Mouse (Mus musculus) CH12.LX (cell line): ENCODE data around the gene Nppc. TPM values are rescaled to one million over a fixed set of nuclear protein-coding genes. Genes with fewer than 3 reads are reported as not detected.
A peak's percentile ranks its signal among the peaks of the same experiment; 100 is the strongest.

Experiments used
- DNase-seq: peaks from one replicate; pipeline ENCODE4 v3.0.0-alpha.2; 2013; ENCODE audit errors: extremely low read depth
- H3K27ac ChIP-seq: 2 replicates; pipeline ENCODE4 v1.5.1; 2012; ENCODE audit warnings: low read depth, mild to moderate bottlenecking, control low read depth, moderate library complexity; ENCODE audit not compliant: insufficient read depth
- H3K27me3 ChIP-seq: replicated peaks from 2 replicates; pipeline ENCODE3; 2012; ENCODE audit warnings: inconsistent platforms
- H3K36me3 ChIP-seq, 2 experiments: replicated peaks in 1 of 2; 2 replicates each; pipeline versions ENCODE3 to v1.6.1; 2012; ENCODE audit warnings: inconsistent platforms in 1 of 2, low read length in 1 of 2, mild to moderate bottlenecking in 1 of 2, mixed read lengths in 1 of 2, moderate library complexity in 1 of 2; ENCODE audit not compliant: control insufficient read depth in 1 of 2, insufficient read depth in 1 of 2
- H3K4me1 ChIP-seq, 2 experiments: 2 replicates each; pipeline ENCODE4 v1.6.1; 2012; ENCODE audit warnings: inconsistent platforms in 1 of 2, moderate library complexity in 1 of 2; ENCODE audit not compliant: insufficient read depth in 2 of 2, control insufficient read depth in 1 of 2
- H3K4me2 ChIP-seq: 2 replicates; pipeline ENCODE4 v1.6.1; 2012; ENCODE audit warnings: low read depth, mild to moderate bottlenecking, control low read depth; ENCODE audit not compliant: poor library complexity, insufficient read depth, severe bottlenecking
- H3K4me3 ChIP-seq, 3 experiments: fragments of 150-350 bp in 1 of 3; sonication (generic) in 1 of 3; replicated peaks in 1 of 3; 2 replicates each; pipeline versions ENCODE3 to v1.5.1; 2011 to 2012; ENCODE audit warnings: low read depth in 2 of 3, low read length in 2 of 3, mild to moderate bottlenecking in 2 of 3, moderate library complexity in 2 of 3, control low read depth in 1 of 3, improper control_type of control experiment in 1 of 3, inconsistent platforms in 1 of 3, mixed read lengths in 1 of 3; ENCODE audit not compliant: poor library complexity in 1 of 3
- H3K79me2 ChIP-seq: replicated peaks from 2 replicates; pipeline ENCODE4 v1.6.1; 2012; ENCODE audit warnings: mild to moderate bottlenecking, moderate library complexity; ENCODE audit not compliant: control insufficient read depth, poor library complexity, insufficient read depth, severe bottlenecking; ENCODE audit errors: extremely low read depth
- H3K9ac ChIP-seq: 2 replicates; pipeline ENCODE4 v1.6.1; 2012; ENCODE audit warnings: low read depth, mild to moderate bottlenecking, control low read depth, moderate library complexity; ENCODE audit not compliant: insufficient read depth
- H3K9me3 ChIP-seq: replicated peaks from 2 replicates; pipeline ENCODE3; 2012; ENCODE audit warnings: low read length, inconsistent platforms, mixed read lengths
- CHD1 ChIP-seq: IDR thresholded peaks from 2 replicates; pipeline ENCODE4 v1.6.1; 2012; ENCODE audit warnings: low read depth, low read length, improper control_type of control experiment, inconsistent platforms
- CHD2 ChIP-seq: IDR thresholded peaks from 2 replicates; pipeline ENCODE4 v1.6.1; 2011; ENCODE audit warnings: low read length, improper control_type of control experiment
- CTCF ChIP-seq, 2 experiments: IDR thresholded peaks in 1 of 2; conservative IDR thresholded peaks in 1 of 2; 2 replicates each; pipeline ENCODE4 v1.5.1; 2011 to 2012; ENCODE audit warnings: low read depth in 2 of 2, low read length in 2 of 2, improper control_type of control experiment in 1 of 2, inconsistent platforms in 1 of 2, mild to moderate bottlenecking in 1 of 2, moderate library complexity in 1 of 2
- KAT2A ChIP-seq: IDR thresholded peaks from 2 replicates; pipeline ENCODE4 v1.6.1; 2012; ENCODE audit warnings: low read length, improper control_type of control experiment, inconsistent platforms; ENCODE audit not compliant: insufficient replicate concordance
- MAFK ChIP-seq: IDR thresholded peaks from 2 replicates; pipeline ENCODE4 v1.6.1; 2011; ENCODE audit warnings: low read length, improper control_type of control experiment; ENCODE audit not compliant: insufficient replicate concordance
- MYC ChIP-seq: IDR thresholded peaks from 2 replicates; pipeline ENCODE4 v1.6.1; 2011; ENCODE audit warnings: low read depth, mild to moderate bottlenecking, improper control_type of control experiment, low read length
- NELFE ChIP-seq: IDR thresholded peaks from 2 replicates; pipeline ENCODE4 v1.6.1; 2011; ENCODE audit warnings: low read depth, low read length, improper control_type of control experiment
- PAX5 ChIP-seq: IDR thresholded peaks from 2 replicates; pipeline ENCODE4 v1.6.1; 2012; ENCODE audit warnings: low read length, inconsistent platforms, mixed read lengths
- POLR2A ChIP-seq: IDR thresholded peaks from 2 replicates; pipeline ENCODE4 v1.6.1; 2011; ENCODE audit warnings: low read depth, mild to moderate bottlenecking, improper control_type of control experiment, low read length
- RAD21 ChIP-seq: IDR thresholded peaks from 2 replicates; pipeline ENCODE4 v1.6.1; 2011; ENCODE audit warnings: low read depth, mild to moderate bottlenecking, low read length, improper control_type of control experiment, moderate library complexity
- SIN3A ChIP-seq: IDR thresholded peaks from 2 replicates; pipeline ENCODE4 v1.6.1; 2012; ENCODE audit warnings: low read length, improper control_type of control experiment, inconsistent platforms
- SMC3 ChIP-seq: IDR thresholded peaks from 2 replicates; pipeline ENCODE4 v1.6.1; 2011; ENCODE audit warnings: low read depth, low read length, improper control_type of control experiment
- TBP ChIP-seq: conservative IDR thresholded peaks from 2 replicates; pipeline ENCODE4 v1.6.1; 2011; ENCODE audit warnings: low read depth, low read length, improper control_type of control experiment
- TCF12 ChIP-seq: IDR thresholded peaks from 2 replicates; pipeline ENCODE4 v1.6.1; 2014; ENCODE audit warnings: low read depth, mild to moderate bottlenecking, inconsistent platforms, low read length, improper control_type of control experiment
- USF1 ChIP-seq: IDR thresholded peaks from 2 replicates; pipeline ENCODE4 v1.6.1; 2014; ENCODE audit warnings: low read depth, mild to moderate bottlenecking, inconsistent platforms, low read length, improper control_type of control experiment
- ZC3H11A ChIP-seq: IDR thresholded peaks from 2 replicates; pipeline ENCODE4 v1.6.1; 2012; ENCODE audit warnings: low read depth, mild to moderate bottlenecking, inconsistent platforms, low read length, improper control_type of control experiment
- ZKSCAN1 ChIP-seq: IDR thresholded peaks from 2 replicates; pipeline ENCODE4 v1.6.1; 2012; ENCODE audit warnings: low read depth, inconsistent platforms, low read length, improper control_type of control experiment, borderline replicate concordance
- dilution Hi-C: fragments of 300-500 bp; cut with MboI; formaldehyde crosslinking; loops from 2 replicates; pipeline ENCODE4 v1.14.3; 2020; ENCODE audit warnings: low sequenced_read_pairs; ENCODE audit not compliant: extremely low pct_unique_long_range_greater_than_20kb, extremely low pct_ligation_motif_present
- in situ Hi-C: fragments of 300-500 bp; cut with MboI; formaldehyde crosslinking; loops from 3 replicates; pipeline ENCODE4 v1.14.3; 2019; ENCODE audit warnings: low sequenced_read_pairs, low pct_ligation_motif_present, low pct_unique_long_range_greater_than_20kb, mixed read lengths
- polyA plus RNA-seq: library from polyadenylated mRNA; unstranded; fragments of >175 nt; gene quantifications from 2 replicates; pipeline ENCODE4 v1.2.1, GENCODE M21; 2012; ENCODE audit warnings: low read depth; ENCODE audit not compliant: insufficient read length
- total RNA-seq, 2 experiments: library from RNA; depleted of rRNA; stranded (reverse); fragments of 300-350 nt in 1 of 2; fragments of >200 nt in 1 of 2; gene quantifications; 2 replicates each; pipeline ENCODE4 v1.2.3; 2012 to 2014

The Nppc gene
- total and polyA plus RNA-seq, 3 experiments = 0.13 TPM; not detected in 2

- in situ Hi-C loops = no loop called here
- no peak overlapping the region for H3K4me2 ChIP-seq
- no peaks in the 10 kb centered on the region for H3K9me3 ChIP-seq
- TF ChIP-seq TBP (no peak), CHD1 (no peak), NELFE (no peak), ZKSCAN1 (no peak), MAFK (no peak), SMC3 (no peak), USF1 (no peak), ZC3H11A (no peak), MYC (no peak), CHD2 (no peak), CTCF (conservative IDR thresholded peaks at IDR 0.05 in 1 of 2, IDR thresholded peaks at IDR 0.05 in 1 of 2; ENCODE audit: low read depth in 2 of 2, low read length in 2 of 2) (peak in 1 of 2 experiments; percentile 32; a peak in 2 of 4 replicates), POLR2A (no peak), SIN3A (no peak), PAX5 (no peak), RAD21 (peak; percentile 18), KAT2A (no peak)
- H3K9ac ChIP-seq = no peak overlapping the region
- H3K4me1 ChIP-seq = peaks cover 3 to 8% of the 10 kb centered on the region in 2 experiments; a peak in 3 of 4 replicates
- dilution Hi-C loops = no loop called here
- no peaks in the 10 kb centered on the region for H3K79me2 ChIP-seq
- no peak overlapping the region for H3K27ac ChIP-seq
- H3K36me3 ChIP-seq = no peaks in the 10 kb centered on the region
- peak; percentile 12 for DNase-seq
- no peak overlapping the region for H3K4me3 ChIP-seq
- H3K27me3 ChIP-seq = no peaks in the 10 kb centered on the region
Measured at GRCm38 (mm10) chr1:86699346-86700136, 29.2 kb upstream of the Nppc start.

GRCm38 (mm10) chr1:86698721-86699120, 28.4 kb upstream of the Nppc start:
- H3K27me3 ChIP-seq = no peaks in the 10 kb centered on the region
- H3K79me2 ChIP-seq = no peaks in the 10 kb centered on the region
- TF ChIP-seq CTCF (conservative IDR thresholded peaks at IDR 0.05 in 1 of 2, IDR thresholded peaks at IDR 0.05 in 1 of 2; ENCODE audit: low read depth in 2 of 2, low read length in 2 of 2) (peak in 1 of 2 experiments; percentile 70; a peak in 2 of 4 replicates), RAD21 (peak; percentile 57), SMC3 (peak; percentile 59), TCF12 (no peak)
- H3K9ac ChIP-seq = no peak overlapping the region
- in situ Hi-C loops (no loop called here), dilution Hi-C loops (no loop called here)
- peak; percentile 32 for DNase-seq
- peaks cover 4 to 8% of the 10 kb centered on the region in 2 experiments; a peak in 3 of 4 replicates for H3K4me1 ChIP-seq
- H3K27ac ChIP-seq = no peak overlapping the region
- no peak overlapping the region for H3K4me3 ChIP-seq
- no peaks in the 10 kb centered on the region for H3K9me3 ChIP-seq
- H3K36me3 ChIP-seq = no peaks in the 10 kb centered on the region
- no peak overlapping the region for H3K4me2 ChIP-seq
